Mouse (Mus musculus): Measurements from ENCODE around the gene Olfr655.

- TF ChIP-seq POLR2A (IDR thresholded peaks at IDR 0.05; ENCODE audit: low read depth, low read length) (no peak), CTCF (conservative IDR thresholded peaks at IDR 0.05; ENCODE audit: insufficient read depth, insufficient read length, low read depth, low read length) (no peak)
These were observed at the start of gene Olfr655 for GRCm38 (mm10) chr7:104601679-104602078.

Data from kidney, adult 2 months (tissue).